Mouse (Mus musculus): ENCODE data around the gene Tnfrsf9.
"Not testable (repeated sequence)": the region's sequence is repeated elsewhere in the genome, so short reads cannot be mapped to it uniquely, and the experiment has no call there.

The Tnfrsf9 gene

GRCm38 (mm10) chr4:150894718-150895501 lies 19.5 kb upstream of the Tnfrsf9 start:
- CTCF ChIA-PET, result no interaction called here

- CTCF ChIA-PET, result no interaction called here
These were observed 17.3 kb upstream of the Tnfrsf9 start for GRCm38 (mm10) chr4:150896896-150897624.

- CTCF ChIA-PET, result no interaction called here
These were observed 15.5 kb upstream of the Tnfrsf9 start for GRCm38 (mm10) chr4:150898716-150899365.

GRCm38 (mm10) chr4:150900486-150900885 lies 13.9 kb upstream of the Tnfrsf9 start:
- CTCF ChIA-PET, result no interaction called here

- CTCF ChIA-PET, result interaction anchor here (0.7 to 1.0 kb wide), 2 partner anchors 24 to 247 kb away, joined by 3 to 4 read pairs; no protein-coding TSS in a partner anchor
These were observed 12.7 kb upstream of the Tnfrsf9 start for GRCm38 (mm10) chr4:150901651-150902050.

- CTCF ChIA-PET, result interaction anchor here (1.0 kb wide), 1 partner anchor 248 kb away, joined by 3 read pairs; no protein-coding TSS in a partner anchor
These were observed 12.3 kb upstream of the Tnfrsf9 start for GRCm38 (mm10) chr4:150902062-150902461.

GRCm38 (mm10) chr4:150903091-150903742 lies 11.1 kb upstream of the Tnfrsf9 start:
- CTCF ChIA-PET, result no interaction called here

GRCm38 (mm10) chr4:150907099-150907498 lies 7.3 kb upstream of the Tnfrsf9 start:
- CTCF ChIA-PET, result interaction anchor here (0.5 kb wide), 1 partner anchor 624 kb away, joined by 3 read pairs; no protein-coding TSS in a partner anchor

DNA sequence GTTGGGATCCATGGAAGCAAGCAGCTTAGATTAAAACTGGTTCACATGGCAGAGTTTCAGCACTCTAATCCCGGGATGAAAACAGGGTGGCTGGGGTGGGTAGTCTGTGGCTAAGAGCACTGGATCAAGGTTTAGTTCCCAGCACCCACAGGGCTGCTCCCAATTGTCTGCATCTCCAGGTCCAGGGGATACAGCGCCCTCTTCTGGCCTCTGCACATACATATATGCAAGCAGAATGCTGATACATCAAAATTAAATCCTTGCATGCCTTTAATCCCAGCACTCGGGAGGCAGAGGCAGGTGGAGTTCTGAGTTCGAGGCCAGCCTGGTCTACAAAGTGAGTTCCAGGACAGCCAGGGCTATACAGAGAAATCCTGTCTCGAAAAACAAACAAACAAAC lies 5.8 kb upstream of the Tnfrsf9 start:
- CTCF ChIA-PET, result not testable (repeated sequence)

GRCm38 (mm10) chr4:150909451-150910156 lies 4.8 kb upstream of the Tnfrsf9 start:
- CTCF ChIA-PET, result no interaction called here

- CTCF ChIA-PET, result no interaction called here
These were observed 4.0 kb upstream of the Tnfrsf9 start for GRCm38 (mm10) chr4:150910164-150910951.

GRCm38 (mm10) chr4:150913743-150914142 lies 619 bp upstream of the Tnfrsf9 start:
- CTCF ChIA-PET, result interaction anchor here (0.6 kb wide), 1 partner anchor 93 kb away, joined by 6 read pairs; no protein-coding TSS in a partner anchor

- CTCF ChIA-PET, result no interaction called here
These were observed 982 bp downstream of the Tnfrsf9 start for GRCm38 (mm10) chr4:150915181-150915906.

- CTCF ChIA-PET, result interaction anchor here (0.9 kb wide), 1 partner anchor 48 kb away, joined by 12 read pairs; no protein-coding TSS in a partner anchor
These were observed 3.1 kb downstream of the Tnfrsf9 start for GRCm38 (mm10) chr4:150917336-150918027.

GRCm38 (mm10) chr4:150921206-150921605 lies 6.8 kb downstream of the Tnfrsf9 start:
- CTCF ChIA-PET, result no interaction called here

- CTCF ChIA-PET, result no interaction called here
These were observed 9.9 kb downstream of the Tnfrsf9 start for GRCm38 (mm10) chr4:150924308-150924707.

DNA sequence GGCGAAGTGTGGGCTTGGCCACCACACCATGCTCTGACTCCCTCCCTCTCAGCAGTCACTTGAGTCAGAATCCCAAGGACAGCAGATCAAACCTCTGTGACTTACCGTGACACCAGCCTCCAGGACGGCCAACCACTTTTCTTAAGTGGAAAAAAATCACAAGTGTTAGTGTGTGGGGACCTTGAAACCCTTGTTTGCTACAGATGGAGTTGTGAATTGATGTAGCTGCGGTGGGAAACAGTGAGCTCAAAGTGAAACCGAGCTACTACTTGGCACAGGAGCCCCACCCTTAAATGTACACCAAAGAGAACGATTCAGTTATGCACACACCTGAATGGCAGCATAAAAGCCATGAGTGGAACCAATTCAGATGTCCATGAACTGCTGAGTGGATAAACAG lies 10.6 kb downstream of the Tnfrsf9 start:
- CTCF ChIA-PET, result no interaction called here

- CTCF ChIA-PET, result interaction anchor here (1.1 kb wide), 1 partner anchor 24 kb away, joined by 4 read pairs; no protein-coding TSS in a partner anchor
These were observed 11.6 kb downstream of the Tnfrsf9 start for GRCm38 (mm10) chr4:150925923-150926322.

All from spleen, embryonic (tissue).